Mouse (Mus musculus) adipose tissue, adult 10 weeks (tissue): ENCODE data around the gene Pank1. TPM values are rescaled to one million over a fixed set of nuclear protein-coding genes. Genes with fewer than 3 reads are reported as not detected.

Source experiments
- polyA plus RNA-seq: library from polyadenylated mRNA; stranded (reverse); fragments of 350-450 nt; fragmentation: Illumina TruSeq; extraction: RNeasy Lipid Tissue Mini Kit (QIAGEN cat#74804); gene quantifications from one replicate; pipeline ENCODE4 v1.2.3, GENCODE M21; 2014; ENCODE audit warnings: low read depth, low replicate concordance

The Pank1 gene
- polyA plus RNA-seq, result 26.4 TPM

DNA sequence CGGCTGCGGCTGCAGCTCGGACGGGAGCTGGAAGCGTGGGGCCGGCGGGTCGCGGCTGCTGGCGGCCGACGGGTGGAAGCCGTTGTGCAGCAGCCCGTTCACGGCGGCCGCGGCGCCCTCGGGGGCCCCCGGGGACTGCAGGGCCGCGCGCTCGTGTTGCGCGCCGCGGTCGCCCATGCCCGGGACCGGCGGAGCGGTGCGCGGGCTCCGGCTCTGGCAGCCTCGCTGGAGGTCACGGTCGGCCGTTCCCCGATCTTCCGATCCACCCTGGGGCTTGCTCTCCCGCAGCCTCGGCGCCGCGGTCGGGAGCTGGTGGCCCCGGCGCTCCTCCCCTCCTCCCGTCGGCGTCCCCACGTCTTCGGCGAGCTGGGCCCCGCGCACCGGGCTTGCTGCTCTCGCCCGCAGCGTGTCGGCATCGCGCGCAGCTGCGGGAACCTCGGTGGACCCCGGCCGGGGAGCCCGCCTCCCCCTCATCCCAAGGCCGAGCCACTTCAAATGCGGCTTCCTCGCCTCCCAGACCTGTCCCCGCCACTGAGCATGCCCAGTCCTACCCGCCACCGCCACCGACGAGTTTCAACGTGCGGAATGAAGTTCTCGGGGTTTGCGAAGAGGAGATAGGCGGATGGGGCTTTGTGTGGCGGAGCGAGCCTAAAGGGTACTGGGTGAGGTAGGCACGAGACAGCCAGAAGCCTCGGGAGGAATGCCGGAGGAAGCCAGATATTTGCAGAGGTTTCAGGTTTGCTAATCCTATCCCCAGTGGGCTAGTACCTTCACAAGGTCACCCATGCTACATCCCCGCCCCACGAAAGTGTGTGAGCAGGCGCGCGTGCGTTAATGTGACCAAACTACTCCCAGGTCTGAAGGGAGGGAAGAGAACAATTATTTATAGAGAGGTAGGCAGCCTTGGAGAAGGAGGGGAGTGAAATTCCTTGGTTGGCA, at the start of gene Pank1:
TSS of gene Pank1 (minus strand) at position 853 of the 939 bp plus-strand sequence.

DNA sequence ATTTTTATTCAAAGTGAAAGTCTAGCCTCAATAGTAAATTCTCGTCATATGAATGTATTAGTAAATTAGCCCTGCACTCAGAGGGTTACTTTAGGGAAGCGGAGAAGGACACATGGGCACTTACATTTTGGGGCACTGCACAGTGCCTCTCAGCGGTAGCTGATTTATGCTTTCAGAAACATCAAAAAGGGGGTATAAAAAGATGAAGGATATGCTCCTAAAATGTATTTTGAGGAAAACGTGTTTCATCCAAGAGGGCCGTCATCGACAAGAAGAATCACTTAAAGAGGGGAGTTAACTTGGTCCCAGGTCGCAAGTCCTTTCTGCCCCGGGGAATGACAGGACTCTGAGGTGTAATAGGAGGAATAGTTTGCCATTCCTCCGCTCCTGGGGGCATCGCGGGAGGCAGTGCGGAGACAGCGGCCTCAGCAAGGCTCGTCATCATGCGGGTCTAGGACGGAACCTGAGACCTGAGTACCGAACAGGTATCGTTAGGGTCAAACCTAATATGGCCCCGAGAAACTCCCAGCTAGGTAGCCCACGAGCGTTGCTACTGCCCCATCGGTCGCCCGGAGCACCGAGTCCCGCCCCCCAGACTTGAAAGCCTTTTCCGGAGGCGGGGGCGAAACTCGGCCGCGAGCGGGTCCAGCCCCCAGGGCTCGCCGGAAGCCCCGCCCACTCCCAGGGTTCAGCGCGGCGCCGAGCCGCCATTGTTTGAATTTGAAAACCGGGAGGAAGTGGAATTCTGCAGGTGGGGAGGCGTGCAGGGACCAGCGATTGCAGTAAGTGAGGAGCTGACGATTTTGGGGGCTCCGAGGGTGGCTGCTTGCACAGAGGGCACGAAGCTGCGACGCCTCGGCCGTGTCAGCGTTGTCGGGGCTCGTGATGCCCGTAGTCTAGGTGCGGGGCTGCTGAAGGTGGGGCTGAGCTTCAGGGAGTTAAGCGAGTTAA, 42.7 kb upstream of the Pank1 start, which contains the start of gene Kif20b:
TSS of gene Kif20b (plus strand) at position 710 of the 951 bp plus-strand sequence.

Other genes starting within 250 kb of the Pank1 start
- 0.14 TPM for gene Ifit1bl2, start 238.7 kb downstream of the Pank1 start, polyA plus RNA-seq
- gene Ifit1, start 238.6 kb downstream of the Pank1 start, polyA plus RNA-seq, result 4.4 TPM
- gene Slc16a12, start 132.2 kb downstream of the Pank1 start, polyA plus RNA-seq, result 11.9 TPM
- 3.3 TPM for gene Kif20b, start 42.9 kb upstream of the Pank1 start, polyA plus RNA-seq